ENCODE assay signal across 9 mouse cellular contexts in the genomic region with DNA sequence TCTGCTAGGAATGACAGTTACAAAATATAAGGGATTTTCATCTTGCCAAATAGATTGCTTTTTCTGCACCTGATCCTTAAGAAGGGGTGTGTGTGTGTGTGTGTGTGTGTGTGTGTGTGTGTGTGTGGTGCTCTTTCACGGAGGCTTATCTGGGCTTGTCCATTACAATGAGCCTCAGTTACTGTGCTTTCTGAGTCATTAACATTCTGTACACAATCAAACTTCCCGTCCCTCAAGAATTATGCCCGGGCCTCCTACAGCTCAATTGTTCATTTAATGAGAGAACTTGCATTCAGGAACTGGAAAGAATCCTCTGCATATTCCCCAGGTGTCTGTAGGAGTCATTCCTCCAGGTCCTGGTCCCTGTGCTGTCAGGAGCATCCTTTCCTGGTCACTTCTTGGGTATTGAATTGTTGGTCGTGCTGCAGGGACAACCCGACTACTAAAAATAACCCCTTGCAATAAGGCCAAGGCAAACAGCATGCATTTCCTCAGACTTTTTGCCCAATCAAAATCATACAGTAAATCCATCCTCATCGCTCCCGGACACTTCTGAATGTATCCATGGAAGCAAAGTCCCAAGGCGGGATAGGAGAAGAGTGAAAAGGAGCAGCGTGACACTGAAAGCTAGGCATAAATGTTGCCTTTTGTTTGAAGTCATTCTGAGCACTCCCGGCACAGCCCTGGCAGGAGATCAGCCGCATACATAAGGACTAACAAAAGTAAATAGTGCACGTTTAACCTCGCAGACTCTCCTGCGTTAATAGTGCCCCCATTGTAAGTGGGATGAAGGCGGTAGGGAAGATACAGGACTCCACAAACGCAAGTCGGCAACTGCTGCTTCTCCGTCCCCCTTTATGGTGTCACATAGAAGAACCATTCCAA. TPM values are rescaled to one million over a fixed set of nuclear protein-coding genes. Genes with fewer than 3 reads are reported as not detected.
DNase-seq lines count a peak whose midpoint lies in the region; ATAC-seq and TF ChIP-seq lines count a peak whose summit lies in the region.
"Had no signal": no experiment of that assay in that cellular context is flagged by ENCODE, and none has a peak within 500 bp of the region (broad histone marks: within the 10 kb centered on the region; RNA-seq: fewer than 3 reads in every experiment).

No protein-coding gene starts in this region.

- peak overlapping the region; percentile 37 for H3K4me3 ChIP-seq in left cerebral cortex, adult 2 months
- peak overlapping the region; percentile 22 for H3K4me3 ChIP-seq in hindbrain, embryonic 16.5 days (ENCODE audit: low read length)
- peak overlapping the region; percentile 31 for H3K4me3 ChIP-seq in olfactory bulb, adult 2 months (ENCODE audit: insufficient read depth, low read depth, low read length)
- H3K4me3 ChIP-seq: myocyte had no signal

- no peak for TF ChIP-seq CTCF in left cerebral cortex, adult 2 months (IDR thresholded peaks at IDR 0.05)
- TF ChIP-seq CTCF in olfactory bulb, adult 2 months (IDR thresholded peaks at IDR 0.05; ENCODE audit: insufficient read depth, low read depth, low read length) = no peak

- H3K9ac ChIP-seq in hindbrain, embryonic 16.5 days (ENCODE audit: low read depth, low read length) = no peak overlapping the region

- 22% methylated on average over 18 of the region's 18 CpGs for WGBS in hindbrain, embryonic 16.5 days
- WGBS in olfactory bulb, adult 2 months = 21% methylated on average over 18 of the region's 18 CpGs

- no peak for DNase-seq in left cerebral cortex, adult 2 months (ENCODE audit: extremely low spot score in 1 of 2, low spot score in 2 of 2)
- DNase-seq in left cerebral cortex, postnatal 14 days (ENCODE audit: low spot score in 2 of 2) = no peak
- peak; percentile 28 for DNase-seq in embryo, embryonic 10.5 days (ENCODE audit: low spot score)
- no peak for DNase-seq in spleen, postnatal 36 days (ENCODE audit: low spot score in 2 of 2)
- no peak for DNase-seq in kidney, postnatal 25 days
- no peak for DNase-seq in right cerebral cortex, postnatal 14 days

- ATAC-seq in hindbrain, embryonic 16.5 days = peak; percentile 65

- H3K27ac ChIP-seq in left cerebral cortex, adult 2 months = peak overlapping the region; percentile 66
- peak overlapping the region; percentile 0 for H3K27ac ChIP-seq in hindbrain, embryonic 16.5 days (ENCODE audit: low read depth, low read length)
- peak overlapping the region; percentile 78 for H3K27ac ChIP-seq in olfactory bulb, adult 2 months (ENCODE audit: insufficient read depth, low read depth, low read length)

- no peaks in the 10 kb centered on the region for H3K4me1 ChIP-seq in hindbrain, embryonic 16.5 days (ENCODE audit: control insufficient read depth, insufficient read depth, low read depth, low read length)
- peaks cover 4% of the 10 kb centered on the region; the same call in 1 of the 2 replicates for H3K4me1 ChIP-seq in olfactory bulb, adult 2 months (ENCODE audit: control insufficient read depth, insufficient read depth, low read length)

- no peaks in the 10 kb centered on the region for H3K27me3 ChIP-seq in hindbrain, embryonic 16.5 days (replicated peaks; ENCODE audit: control insufficient read depth, insufficient read depth, low read length)

- no peaks in the 10 kb centered on the region for H3K9me3 ChIP-seq in hindbrain, embryonic 16.5 days (ENCODE audit: control insufficient read depth, low read length)

- H3K36me3 ChIP-seq in hindbrain, embryonic 16.5 days (ENCODE audit: control insufficient read depth, insufficient read depth, low read length) = no peaks in the 10 kb centered on the region

- no peak for TF ChIP-seq POLR2A in olfactory bulb, adult 2 months (IDR thresholded peaks at IDR 0.05; ENCODE audit: insufficient read depth, low read depth, low read length)

- H3K4me2 ChIP-seq in hindbrain, embryonic 16.5 days (ENCODE audit: low read length) = peak overlapping the region; percentile 44

- intact Hi-C loops in left cerebral cortex, adult 2 months (cut with DNase I) = loop anchor here (5.0 kb wide), 2 partner anchors 302 to 1252 kb away; partner anchors contain the start of gene Kdm6a
- intact Hi-C loops in left cerebral cortex, postnatal 14 days (cut with DNase I) = no loop called here

RNA-seq across cellular contexts. Expression of gene Ndp, which starts 1.1 kb away (rescaled TPM):
- total RNA-seq in left cerebral cortex, adult 2 months (2021) = 1 to 10 TPM; 7.6 to 8.1 TPM
- total RNA-seq in left cerebral cortex, postnatal 14 days (2021) = 1 to 10 TPM; 8.5 to 9.0 TPM
- 8.6 and 9.0 TPM in 2 replicates for polyA plus RNA-seq in hindbrain, embryonic 16.5 days (2015; fragmentation: Nextera tagmentation; extraction: Ambion mirVana)
- not detected in 2 replicates for polyA plus RNA-seq in olfactory bulb, adult 2 months (2012; ENCODE audit: insufficient read depth, insufficient read length, low replicate concordance, missing spikeins)
- polyA plus RNA-seq: myocyte had no signal

Comparison
In these comparisons a context has a peak if more than half of its experiments do, and no peak if none do; other contexts are left out.
1. H3K27ac ChIP-seq: peak in every context shown above with its lines; median percentile 78 in olfactory bulb, adult 2 months; 66 in left cerebral cortex, adult 2 months; 0 in hindbrain, embryonic 16.5 days.